Mouse (Mus musculus): Measurements from ENCODE around the gene Zfp750. TPM values are rescaled to one million over a fixed set of nuclear protein-coding genes. Genes with fewer than 3 reads are reported as not detected.

The Zfp750 gene
- polyA plus RNA-seq, 1 experiment, result not detected

Other genes with a start within 250 kb of the Zfp750 start
- gene Wdr45b, start 164.9 kb downstream of the Zfp750 start, polyA plus RNA-seq (2012; ENCODE audit: insufficient read depth, insufficient read length, missing spikeins), result 33.8 and 37.1 TPM in 2 replicates
- 5.1 and 5.5 TPM in 2 replicates for gene Rab40b, start 131.1 kb downstream of the Zfp750 start, polyA plus RNA-seq (2012; ENCODE audit: insufficient read depth, insufficient read length, missing spikeins)
- 24.6 TPM in 2 replicates for gene Fn3krp, start 97.9 kb downstream of the Zfp750 start, polyA plus RNA-seq (2012; ENCODE audit: insufficient read depth, insufficient read length, missing spikeins)
- gene Fn3k, start 84.4 kb downstream of the Zfp750 start, polyA plus RNA-seq (2012; ENCODE audit: insufficient read depth, insufficient read length, missing spikeins), result 30.2 and 39.7 TPM in 2 replicates
- gene Tbcd, start 67.4 kb downstream of the Zfp750 start, polyA plus RNA-seq (2012; ENCODE audit: insufficient read depth, insufficient read length, missing spikeins), result 15.3 and 19.6 TPM in 2 replicates
- gene B3gntl1, start 153.8 kb upstream of the Zfp750 start, polyA plus RNA-seq (2012; ENCODE audit: insufficient read depth, insufficient read length, missing spikeins), result 2.0 and 3.0 TPM in 2 replicates
- gene Metrnl, start 182.2 kb upstream of the Zfp750 start, polyA plus RNA-seq (2012; ENCODE audit: insufficient read depth, insufficient read length, missing spikeins), result 7.3 and 12.5 TPM in 2 replicates